Mouse (Mus musculus) gastrocnemius, postnatal 25 days (tissue): Measurements from ENCODE around the gene Zfp879. TPM values are rescaled to one million over a fixed set of nuclear protein-coding genes. Genes with fewer than 3 reads are reported as not detected.

Experiments
- total RNA-seq, 2 experiments: library from RNA; stranded (reverse); gene quantifications; 1 replicate in 1 of 2; 2 replicates in 1 of 2; pipeline ENCODE4 v1.2.3; 2021

Zfp879 gene
- total RNA-seq, 2 experiments from 2014 or later, result 1.6 to 1.8 TPM

Other genes starting within 250 kb of the Zfp879 start
- 10 to 100 TPM; 15.1 to 16.4 TPM for gene Adamts2, start 239.5 kb downstream of the Zfp879 start, total RNA-seq
- 1 to 10 TPM; 4.3 to 5.0 TPM for gene Zfp354c, start 13.8 kb downstream of the Zfp879 start, total RNA-seq
- gene Grm6, start 9.1 kb upstream of the Zfp879 start, total RNA-seq, result not detected
- 1 to 10 TPM; 1.8 TPM for gene Zfp454, start 46.1 kb upstream of the Zfp879 start, total RNA-seq
- 1 to 10 TPM; 4.5 to 5.4 TPM for gene Zfp2, start 74.6 kb upstream of the Zfp879 start, total RNA-seq
- 1 to 10 TPM; 1.3 to 1.7 TPM for gene Zfp354b, start 90.1 kb upstream of the Zfp879 start, total RNA-seq
- gene 4933414I15Rik, start 102.2 kb upstream of the Zfp879 start, total RNA-seq, result not detected
- not detected for gene Prop1, start 112.2 kb upstream of the Zfp879 start, total RNA-seq
- gene Olfr1378, start 125.0 kb upstream of the Zfp879 start, total RNA-seq, result not detected
- not detected for gene Olfr1377, start 140.4 kb upstream of the Zfp879 start, total RNA-seq
- gene Olfr51, start 162.0 kb upstream of the Zfp879 start, total RNA-seq, result not detected
- gene Olfr54, start 172.7 kb upstream of the Zfp879 start, total RNA-seq, result not detected
- not detected for gene Olfr1375, start 206.6 kb upstream of the Zfp879 start, total RNA-seq
- 1 to 10 TPM; 3.4 to 4.0 TPM for gene Zfp354a, start 217.7 kb upstream of the Zfp879 start, total RNA-seq